Mouse (Mus musculus): Measurements from ENCODE around the gene Selp.

Gene Selp

GRCm38 (mm10) chr1:164176856-164177255 lies 61.8 kb downstream of the Selp start:
- in situ Hi-C loops (cut with MboI) = no loop called here

GRCm38 (mm10) chr1:164178429-164178828 lies 63.4 kb downstream of the Selp start:
- in situ Hi-C loops (cut with MboI) = no loop called here

DNA sequence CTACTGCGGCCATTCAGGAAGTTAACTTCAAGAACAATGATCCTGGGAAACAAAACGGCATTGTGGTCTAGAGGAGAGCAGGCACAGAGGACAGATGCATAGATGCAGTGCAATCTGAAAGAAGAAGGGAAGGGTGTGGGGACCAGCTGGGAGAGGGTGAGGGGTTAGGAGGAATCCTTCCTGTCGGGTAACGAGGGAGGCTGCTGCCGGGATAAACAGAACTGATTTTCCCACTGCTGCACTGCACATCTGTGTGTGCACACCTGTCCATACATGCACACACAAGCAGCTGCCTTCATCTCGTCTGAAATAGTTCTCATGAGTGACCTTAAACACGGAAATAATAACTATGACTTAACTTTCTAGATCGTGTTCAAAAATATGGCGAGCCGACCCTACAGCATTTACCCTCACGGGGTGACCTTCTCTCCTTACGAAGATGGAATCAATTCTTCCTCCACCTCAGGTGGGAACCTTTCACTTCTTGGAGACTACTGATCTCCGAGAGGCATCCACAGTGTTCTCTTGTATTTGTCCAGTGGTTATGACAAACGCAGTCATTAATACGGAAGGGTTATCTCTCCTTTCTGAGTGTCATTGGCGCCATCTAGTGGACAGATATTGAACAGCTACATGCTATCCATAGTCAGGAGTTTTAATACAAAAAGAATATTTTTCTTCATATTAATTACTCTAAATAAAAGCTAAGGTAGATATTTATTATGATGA lies 69.2 kb downstream of the Selp start:
- in situ Hi-C loops (cut with MboI) = loop anchor here (5.0 kb wide), 1 partner anchor 47 kb away; no protein-coding TSS in a partner anchor

DNA sequence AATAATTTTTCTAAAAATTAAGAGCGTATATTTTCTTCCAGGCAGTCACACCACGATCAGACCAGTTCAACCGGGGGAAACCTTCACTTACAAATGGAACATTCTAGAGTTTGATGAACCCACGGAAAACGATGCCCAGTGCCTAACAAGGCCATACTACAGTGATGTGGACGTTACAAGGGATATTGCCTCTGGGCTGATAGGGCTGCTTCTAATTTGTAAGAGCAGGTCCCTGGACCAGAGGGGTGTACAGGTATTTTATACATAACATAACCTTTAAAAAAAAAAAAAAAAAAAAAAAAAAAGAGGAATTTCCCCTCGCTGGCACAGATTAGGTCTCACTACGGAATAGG lies 69.8 kb downstream of the Selp start:
- in situ Hi-C loops (cut with MboI) = loop anchor here (5.0 kb wide), 2 partner anchors 48 to 173 kb away; no protein-coding TSS in a partner anchor

GRCm38 (mm10) chr1:164185316-164185715 lies 70.3 kb downstream of the Selp start:
- in situ Hi-C loops (cut with MboI) = loop anchor here (5.0 kb wide), 1 partner anchor 173 kb away; no protein-coding TSS in a partner anchor

- in situ Hi-C loops (cut with MboI) = loop anchor here (5.0 kb wide), 1 partner anchor 175 kb away; no protein-coding TSS in a partner anchor
Measured at GRCm38 (mm10) chr1:164187002-164187560, 72.0 kb downstream of the Selp start.

DNA sequence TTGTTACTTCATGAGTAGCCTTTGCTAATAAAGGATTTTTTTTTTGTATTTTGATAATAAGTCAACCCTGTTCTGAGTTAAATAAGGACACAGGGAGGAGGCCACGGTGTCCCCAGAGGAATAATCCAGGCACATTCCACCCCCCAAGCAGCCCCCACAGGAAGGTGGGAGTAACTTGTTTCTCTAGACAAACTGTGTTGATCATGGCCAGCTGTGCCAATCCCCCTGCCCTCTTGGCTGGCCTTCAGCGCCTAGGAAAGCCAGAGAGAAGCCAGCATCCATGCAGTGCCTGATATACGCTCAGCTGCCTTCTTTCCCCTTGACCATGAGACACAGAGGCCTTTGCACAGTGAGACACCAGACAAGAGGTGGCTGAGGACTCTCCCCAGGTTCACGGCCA lies 84.5 kb downstream of the Selp start:
- in situ Hi-C loops (cut with MboI) = no loop called here
